Mouse (Mus musculus) kidney, postnatal 10 days (tissue): ENCODE results near the gene Reep3.

ENCODE experiments used
- DNase-seq: peaks from one replicate; pipeline ENCODE4 v3.0.0; 2021; ENCODE audit warnings: mixed read lengths

Gene Reep3

GRCm38 (mm10) chr10:67049621-67050020 lies 47.1 kb downstream of the Reep3 start:
- no peak for DNase-seq

- DNase-seq, result no peak
These were observed 47.7 kb downstream of the Reep3 start for GRCm38 (mm10) chr10:67048871-67049615.

- no peak for DNase-seq
These were observed 48.8 kb downstream of the Reep3 start for GRCm38 (mm10) chr10:67047712-67048645.

- no peak for DNase-seq
These were observed 51.4 kb downstream of the Reep3 start for GRCm38 (mm10) chr10:67045192-67045899.

- peak; percentile 75 for DNase-seq
These were observed 52.4 kb downstream of the Reep3 start for GRCm38 (mm10) chr10:67044346-67044745.

GRCm38 (mm10) chr10:67043236-67043635 lies 53.5 kb downstream of the Reep3 start:
- peak; percentile 43 for DNase-seq

- DNase-seq, result no peak
These were observed 56.3 kb downstream of the Reep3 start for GRCm38 (mm10) chr10:67040410-67040809.

GRCm38 (mm10) chr10:67039001-67039400 lies 57.7 kb downstream of the Reep3 start:
- no peak for DNase-seq

- DNase-seq, result no peak
These were observed 60.2 kb downstream of the Reep3 start for GRCm38 (mm10) chr10:67036542-67036941.

GRCm38 (mm10) chr10:67036141-67036540 lies 60.6 kb downstream of the Reep3 start:
- DNase-seq, result no peak

GRCm38 (mm10) chr10:67031186-67031585 lies 65.6 kb downstream of the Reep3 start:
- no peak for DNase-seq

GRCm38 (mm10) chr10:67029297-67029696 lies 67.4 kb downstream of the Reep3 start:
- peak; percentile 41 for DNase-seq

GRCm38 (mm10) chr10:67026375-67026774 lies 70.4 kb downstream of the Reep3 start:
- no peak for DNase-seq

GRCm38 (mm10) chr10:67025573-67026236 lies 71.0 kb downstream of the Reep3 start:
- DNase-seq, result peak; percentile 86

- DNase-seq, result no peak
These were observed 72.4 kb downstream of the Reep3 start for GRCm38 (mm10) chr10:67024391-67024790.

GRCm38 (mm10) chr10:67023092-67023491 lies 73.7 kb downstream of the Reep3 start:
- DNase-seq, result no peak

- DNase-seq, result no peak
These were observed 75.3 kb downstream of the Reep3 start for GRCm38 (mm10) chr10:67021494-67021893.

- DNase-seq, result peak; percentile 72
These were observed 77.9 kb downstream of the Reep3 start for GRCm38 (mm10) chr10:67018875-67019274.

- no peak for DNase-seq
These were observed 78.9 kb downstream of the Reep3 start for GRCm38 (mm10) chr10:67017891-67018290.

GRCm38 (mm10) chr10:67017315-67017714 lies 79.4 kb downstream of the Reep3 start:
- DNase-seq, result no peak

- peak; percentile 32 for DNase-seq
These were observed 80.0 kb downstream of the Reep3 start for GRCm38 (mm10) chr10:67016615-67017278.

GRCm38 (mm10) chr10:67014746-67015145 lies 82.0 kb downstream of the Reep3 start:
- DNase-seq, result no peak
